15 mouse cellular contexts compared by ENCODE assay signal in the genomic region with DNA sequence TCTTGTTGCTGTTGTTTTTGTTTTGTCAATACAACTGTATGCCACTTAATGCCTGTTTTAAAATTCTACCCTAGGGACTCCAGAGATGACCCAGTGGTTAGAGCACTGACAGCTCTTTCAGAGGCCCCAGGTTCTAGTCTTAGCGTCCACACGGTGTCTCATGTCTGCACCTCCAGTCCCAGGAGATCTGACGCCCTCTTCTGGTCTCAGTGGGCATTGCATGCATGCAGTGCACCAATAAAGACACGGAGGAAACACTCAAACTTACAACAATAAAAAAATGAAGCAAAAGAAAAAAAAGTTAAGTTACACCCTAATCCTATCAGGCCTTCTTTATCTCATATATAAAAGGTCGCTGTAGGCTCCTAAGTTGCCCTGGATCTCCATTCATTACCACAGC. TPM values are rescaled to one million over a fixed set of nuclear protein-coding genes. Genes with fewer than 3 reads are reported as not detected.
DNase-seq lines count a peak whose midpoint lies in the region; ATAC-seq and TF ChIP-seq lines count a peak whose summit lies in the region.
"Had no signal": no experiment of that assay in that cellular context is flagged by ENCODE, and none has a peak within 500 bp of the region (broad histone marks: within the 10 kb centered on the region; RNA-seq: fewer than 3 reads in every experiment).

No protein-coding gene starts in this region.

- no peak for DNase-seq in gastrocnemius, adult 2 months
- no peak for DNase-seq in gastrocnemius, postnatal 14 days
- no peak for DNase-seq in liver, postnatal 0 days
- no peak for DNase-seq in liver, embryonic 11.5 days (ENCODE audit: low spot score)
- no peak for DNase-seq in ES-E14 (ENCODE audit: low read depth, low spot score)
- DNase-seq in thymus, postnatal 0 days (ENCODE audit: low spot score), result peak; percentile 22
- no peak for DNase-seq in spleen, postnatal 36 days (ENCODE audit: low spot score in 2 of 2)
- no peak for DNase-seq in spleen, postnatal 4 days (ENCODE audit: low spot score in 2 of 2)
- DNase-seq: cerebellum, adult 9-10 months had no signal

- no peaks in the 10 kb centered on the region for H3K4me1 ChIP-seq in liver, postnatal 0 days (ENCODE audit: insufficient read depth)
- H3K4me1 ChIP-seq in liver, embryonic 11.5 days (replicated peaks; ENCODE audit: control insufficient read depth, insufficient read depth, low read length), result no peaks in the 10 kb centered on the region
- no peaks in the 10 kb centered on the region; a peak in 1 of 4 replicates for H3K4me1 ChIP-seq in ES-E14 (ENCODE audit: control insufficient read depth in 2 of 2, insufficient read depth in 2 of 2, low read length in 2 of 2, poor library complexity in 1 of 2)
- H3K4me1 ChIP-seq: heart, embryonic 13.5 days; limb, embryonic 13.5 days; megakaryocyte, embryonic 14.5 days; neural tube, embryonic 12.5 days had no signal

- intact Hi-C loops in gastrocnemius, adult 2 months (cut with DNase I), result no loop called here
- intact Hi-C loops in gastrocnemius, postnatal 14 days (cut with DNase I; ENCODE audit: low total_unique reads), result no loop called here

- H3K27ac ChIP-seq in gastrocnemius, adult 2 months, result no peak overlapping the region
- H3K27ac ChIP-seq in liver, postnatal 0 days (ENCODE audit: low read depth), result no peak overlapping the region
- no peak overlapping the region for H3K27ac ChIP-seq in liver, embryonic 11.5 days (ENCODE audit: low read depth, low read length)
- H3K27ac ChIP-seq in ES-E14 (ENCODE audit: insufficient read depth, low read depth, low read length, poor library complexity, severe bottlenecking), result no peak overlapping the region
- H3K27ac ChIP-seq: heart, embryonic 13.5 days; limb, embryonic 13.5 days; neural tube, embryonic 12.5 days had no signal

- TF ChIP-seq CTCF in gastrocnemius, adult 2 months (IDR thresholded peaks at IDR 0.05), result peak; percentile 45
- TF ChIP-seq CTCF in liver, postnatal 0 days (IDR thresholded peaks at IDR 0.05; ENCODE audit: low read depth), result peak; percentile 49

- no peak overlapping the region for H3K4me3 ChIP-seq in gastrocnemius, adult 2 months
- H3K4me3 ChIP-seq in liver, postnatal 0 days (ENCODE audit: low read depth, low read length), result no peak overlapping the region
- no peak overlapping the region for H3K4me3 ChIP-seq in liver, embryonic 11.5 days (ENCODE audit: low read depth, low read length)
- H3K4me3 ChIP-seq in ES-E14 (ENCODE audit: insufficient read depth in 1 of 2, low read depth in 1 of 2, low read length in 2 of 2, poor library complexity in 1 of 2, severe bottlenecking in 1 of 2), result no peak overlapping the region
- H3K4me3 ChIP-seq: heart, embryonic 13.5 days; limb, embryonic 13.5 days; megakaryocyte, embryonic 14.5 days; neural tube, embryonic 12.5 days had no signal

- no peaks in the 10 kb centered on the region for H3K36me3 ChIP-seq in liver, postnatal 0 days (replicated peaks; ENCODE audit: insufficient read depth, low read length)
- no peaks in the 10 kb centered on the region for H3K36me3 ChIP-seq in liver, embryonic 11.5 days (ENCODE audit: control insufficient read depth, insufficient read depth, low read length)
- no peaks in the 10 kb centered on the region for H3K36me3 ChIP-seq in ES-E14 (ENCODE audit: control insufficient read depth, insufficient read depth, low read length, poor library complexity, severe bottlenecking)
- H3K36me3 ChIP-seq: heart, embryonic 13.5 days; limb, embryonic 13.5 days; neural tube, embryonic 12.5 days had no signal

- no peaks in the 10 kb centered on the region for H3K9me3 ChIP-seq in liver, postnatal 0 days (ENCODE audit: low read length)
- no peaks in the 10 kb centered on the region for H3K9me3 ChIP-seq in liver, embryonic 11.5 days (ENCODE audit: control insufficient read depth, low read length)
- no peaks in the 10 kb centered on the region for H3K9me3 ChIP-seq in ES-E14 (ENCODE audit: control insufficient read depth, insufficient read depth, low read depth, low read length)
- H3K9me3 ChIP-seq: heart, embryonic 13.5 days; limb, embryonic 13.5 days; megakaryocyte, embryonic 14.5 days; neural tube, embryonic 12.5 days had no signal

- no peak overlapping the region for H3K4me2 ChIP-seq in liver, postnatal 0 days (ENCODE audit: low read depth, low read length)
- H3K4me2 ChIP-seq in liver, embryonic 11.5 days, result no peak overlapping the region
- H3K4me2 ChIP-seq: heart, embryonic 13.5 days; limb, embryonic 13.5 days; neural tube, embryonic 12.5 days had no signal

- H3K27me3 ChIP-seq in liver, postnatal 0 days (ENCODE audit: insufficient read depth, low read length), result no peaks in the 10 kb centered on the region
- no peaks in the 10 kb centered on the region for H3K27me3 ChIP-seq in liver, embryonic 11.5 days (replicated peaks; ENCODE audit: control insufficient read depth, insufficient read depth, low read length)
- H3K27me3 ChIP-seq: heart, embryonic 13.5 days; limb, embryonic 13.5 days; megakaryocyte, embryonic 14.5 days; neural tube, embryonic 12.5 days had no signal

- H3K9ac ChIP-seq in liver, postnatal 0 days (replicated peaks), result no peak overlapping the region
- H3K9ac ChIP-seq in liver, embryonic 11.5 days (ENCODE audit: low read depth, low read length), result no peak overlapping the region
- no peak overlapping the region for H3K9ac ChIP-seq in ES-E14 (ENCODE audit: insufficient read depth, low read depth, low read length, poor library complexity, severe bottlenecking)
- H3K9ac ChIP-seq: heart, embryonic 13.5 days; limb, embryonic 13.5 days; neural tube, embryonic 12.5 days had no signal

- ATAC-seq in liver, postnatal 0 days, result no peak
- ATAC-seq in liver, embryonic 11.5 days (replicated peaks; ENCODE audit: low FRiP score), result no peak
- ATAC-seq: inflammation-experienced regulatory T-cells, adult 6 months had no signal

- no peak for TF ChIP-seq EP300 in liver, postnatal 0 days (IDR thresholded peaks at IDR 0.05; ENCODE audit: low read depth)

- 50% methylated on average over 5 of the region's 5 CpGs for WGBS in liver, postnatal 0 days (ENCODE audit: insufficient replicate concordance)
- 45% methylated on average over 5 of the region's 5 CpGs for WGBS in liver, embryonic 11.5 days

- in situ Hi-C loops in ES-E14 (cut with MboI; ENCODE audit: low sequenced_read_pairs in 2 of 2, unreplicated experiment in 2 of 2), result loop anchor here (10.0 to 25.0 kb wide), 2 partner anchors 195 to 212 kb away; partner anchors contain the start of gene Gpx8 (in 1 of the 2)

TF ChIP-seq in ES-E14, 5 proteins besides CTCF, POLR2A, EP300 and RAD21:
- TF ChIP-seq ZNF384 (IDR thresholded peaks at IDR 0.05; ENCODE audit: low read depth, low read length) (no peak), HCFC1 (IDR thresholded peaks at IDR 0.05; ENCODE audit: borderline replicate concordance, insufficient read depth, low read length) (no peak), ZC3H11A (IDR thresholded peaks at IDR 0.05; ENCODE audit: borderline replicate concordance, low read depth, low read length) (peak; percentile 2; the same call in 1 of the 2 replicates), MAFK (IDR thresholded peaks at IDR 0.05; ENCODE audit: insufficient read depth, low read depth, low read length) (no peak), CHD2 (IDR thresholded peaks at IDR 0.05; ENCODE audit: low read depth, low read length) (no peak)
TF ChIP-seq in ES-E14: peak in this region for 1.

RNA-seq across cellular contexts. Expression of gene Gzmk, which starts 31.5 kb away (rescaled TPM):
- total RNA-seq in gastrocnemius, adult 2 months (2021), result not detected
- not detected for total RNA-seq in gastrocnemius, postnatal 14 days (2021)
- polyA plus RNA-seq in liver, postnatal 0 days (2015; fragmentation: Nextera tagmentation; extraction: Ambion mirVana), result not detected in 2 replicates
- polyA plus RNA-seq in liver, embryonic 11.5 days (2014; fragmentation: Nextera tagmentation; extraction: Ambion mirVana), result not detected in 2 replicates
- not detected in 2 replicates for total RNA-seq in ES-E14 (2012; rRNA removed)
- polyA plus RNA-seq in thymus, postnatal 0 days (2015; fragmentation: Nextera tagmentation; extraction: Ambion mirVana), result not detected in 2 replicates
- polyA plus RNA-seq: embryonic facial prominence, embryonic 14.5 days; heart, embryonic 13.5 days; limb, embryonic 13.5 days; neural tube, embryonic 12.5 days had no signal

RNA-seq across cellular contexts. Expression of gene BC067074, which starts 35.8 kb away (rescaled TPM):
- 1 to 10 TPM in 1 of 2 experiments, under 1 TPM in 1; 0.61 to 1.9 TPM for total RNA-seq in gastrocnemius, adult 2 months (2021)
- total RNA-seq in gastrocnemius, postnatal 14 days (2021), result 1 to 10 TPM; 2.0 to 3.1 TPM
- 0.06 and 0.09 TPM in 2 replicates for polyA plus RNA-seq in liver, postnatal 0 days (2015; fragmentation: Nextera tagmentation; extraction: Ambion mirVana)
- 1.0 and 1.2 TPM in 2 replicates for polyA plus RNA-seq in liver, embryonic 11.5 days (2014; fragmentation: Nextera tagmentation; extraction: Ambion mirVana)
- 4.1 and 6.6 TPM in 2 replicates for total RNA-seq in ES-E14 (2012; rRNA removed)
- 0.75 and 0.83 TPM in 2 replicates for polyA plus RNA-seq in thymus, postnatal 0 days (2015; fragmentation: Nextera tagmentation; extraction: Ambion mirVana)
- polyA plus RNA-seq: inflammation-experienced regulatory T-cells, adult 6 months had no signal

RNA-seq across cellular contexts. Expression of gene Esm1, which starts 47.7 kb away (rescaled TPM):
- total RNA-seq in gastrocnemius, adult 2 months (2021), result under 1 TPM; 0.25 to 0.38 TPM
- total RNA-seq in gastrocnemius, postnatal 14 days (2021), result 1 to 10 TPM; 1.6 to 3.7 TPM
- 0.90 and 1.2 TPM in 2 replicates for polyA plus RNA-seq in liver, postnatal 0 days (2015; fragmentation: Nextera tagmentation; extraction: Ambion mirVana)
- 3.3 and 3.7 TPM in 2 replicates for polyA plus RNA-seq in liver, embryonic 11.5 days (2014; fragmentation: Nextera tagmentation; extraction: Ambion mirVana)
- total RNA-seq in ES-E14 (2012; rRNA removed), result not detected in 2 replicates
- polyA plus RNA-seq in thymus, postnatal 0 days (2015; fragmentation: Nextera tagmentation; extraction: Ambion mirVana), result 3.6 and 4.5 TPM in 2 replicates
